Mouse (Mus musculus): Measurements from ENCODE around the gene Mfap4.

GRCm38 (mm10) chr11:61468534-61468933, 16.7 kb upstream of the Mfap4 start:
- TF ChIP-seq CTCF (IDR thresholded peaks at IDR 0.05; ENCODE audit: control insufficient read depth, insufficient read depth, insufficient read length) (no peak), MAX (IDR thresholded peaks at IDR 0.05) (no peak)
